22 mouse cellular contexts compared by ENCODE assay signal in genomic region chr6:5956316-5956913, GRCm38 (mm10).
DNase-seq lines count a peak whose midpoint lies in the region; ATAC-seq and TF ChIP-seq lines count a peak whose summit lies in the region.
"Had no signal": no experiment of that assay in that cellular context is flagged by ENCODE, and none has a peak within 500 bp of the region (broad histone marks: within the 10 kb centered on the region; RNA-seq: fewer than 3 reads in every experiment).

No protein-coding gene starts in this region.

- H3K9ac ChIP-seq in embryonic facial prominence, embryonic 14.5 days (ENCODE audit: low read depth, low read length) = no peak overlapping the region
- no peak overlapping the region for H3K9ac ChIP-seq in limb, embryonic 14.5 days (ENCODE audit: low read depth, low read length, severe bottlenecking)
- H3K9ac ChIP-seq: hindbrain, embryonic 12.5 days had no signal

- peak; percentile 31 to 43 for DNase-seq in cerebellum, postnatal 10 days
- no peak for DNase-seq in cerebellum, adult 9-11 months
- DNase-seq in brain, embryonic 14.5 days (ENCODE audit: low read depth) = peak; percentile 14
- peak; percentile 59 for DNase-seq in embryonic facial prominence, embryonic 14.5 days (ENCODE audit: low spot score)
- peak; percentile 37 for DNase-seq in limb, embryonic 14.5 days (ENCODE audit: low spot score)
- no peak for DNase-seq in frontal cortex, postnatal 25 days (ENCODE audit: low spot score in 2 of 2)
- DNase-seq in cerebellum, adult 8-10 months = no peak
- DNase-seq in lung, postnatal 36 days = no peak
- DNase-seq: adrenal gland, adult 2 months; cerebellum, postnatal 14 days; gastrocnemius, postnatal 14 days; kidney, adult 9 months; kidney, postnatal 36 days; liver; lung, postnatal 10 days; right cerebral cortex, adult 18-20 months; thymus, postnatal 14 days had no signal

- TF ChIP-seq CTCF in brain, embryonic 14.5 days (IDR thresholded peaks at IDR 0.05; ENCODE audit: borderline replicate concordance, extremely low read depth, insufficient read depth, insufficient read length) = no peak

- H3K4me3 ChIP-seq in embryonic facial prominence, embryonic 14.5 days (ENCODE audit: low read depth, low read length) = no peak overlapping the region
- H3K4me3 ChIP-seq in limb, embryonic 14.5 days (replicated peaks; ENCODE audit: low read length) = no peak overlapping the region
- H3K4me3 ChIP-seq: forebrain, embryonic 10.5 days; heart, embryonic 10.5 days; hindbrain, embryonic 12.5 days; left cerebral cortex, adult 2 months had no signal

- H3K27ac ChIP-seq in embryonic facial prominence, embryonic 14.5 days (replicated peaks; ENCODE audit: low read depth, low read length) = no peak overlapping the region; the same call in 1 of the 2 replicates
- H3K27ac ChIP-seq in limb, embryonic 14.5 days (replicated peaks; ENCODE audit: low read depth, low read length) = no peak overlapping the region
- H3K27ac ChIP-seq: forebrain, embryonic 10.5 days; heart, embryonic 10.5 days; hindbrain, embryonic 12.5 days; left cerebral cortex, adult 2 months had no signal

- ATAC-seq in embryonic facial prominence, embryonic 14.5 days (ENCODE audit: low read depth) = no peak
- ATAC-seq in limb, embryonic 14.5 days (ENCODE audit: low FRiP score, low read depth) = no peak
- ATAC-seq: inflammation-experienced regulatory T-cells, adult 6 months had no signal

- H3K36me3 ChIP-seq in embryonic facial prominence, embryonic 14.5 days (ENCODE audit: control insufficient read depth, insufficient read depth, low read length) = no peaks in the 10 kb centered on the region
- no peaks in the 10 kb centered on the region for H3K36me3 ChIP-seq in limb, embryonic 14.5 days (ENCODE audit: control insufficient read depth, insufficient read depth, low read length)
- H3K36me3 ChIP-seq: forebrain, embryonic 10.5 days; heart, embryonic 10.5 days; hindbrain, embryonic 12.5 days had no signal

- H3K27me3 ChIP-seq in embryonic facial prominence, embryonic 14.5 days (replicated peaks; ENCODE audit: control insufficient read depth, insufficient read depth, low read length) = no peaks in the 10 kb centered on the region
- H3K27me3 ChIP-seq in limb, embryonic 14.5 days (ENCODE audit: control insufficient read depth, insufficient read depth, low read length) = no peaks in the 10 kb centered on the region
- H3K27me3 ChIP-seq: hindbrain, embryonic 12.5 days had no signal

- H3K4me1 ChIP-seq in embryonic facial prominence, embryonic 14.5 days (ENCODE audit: control insufficient read depth, insufficient read depth, low read length) = peaks cover 15% of the 10 kb centered on the region
- H3K4me1 ChIP-seq in limb, embryonic 14.5 days (ENCODE audit: control insufficient read depth, insufficient read depth, low read length) = peaks cover 9% of the 10 kb centered on the region; the same call in 1 of the 2 replicates
- H3K4me1 ChIP-seq: heart, embryonic 10.5 days had no signal

- 52% methylated on average over 10 of the region's 10 CpGs for WGBS in embryonic facial prominence, embryonic 14.5 days
- 44% methylated on average over 10 of the region's 10 CpGs for WGBS in limb, embryonic 14.5 days

- H3K4me2 ChIP-seq in embryonic facial prominence, embryonic 14.5 days (ENCODE audit: low read depth, low read length) = no peak overlapping the region
- no peak overlapping the region for H3K4me2 ChIP-seq in limb, embryonic 14.5 days (replicated peaks; ENCODE audit: low read depth, low read length, severe bottlenecking)
- H3K4me2 ChIP-seq: hindbrain, embryonic 12.5 days had no signal

- H3K9me3 ChIP-seq in embryonic facial prominence, embryonic 14.5 days (ENCODE audit: control insufficient read depth, low read length) = no peaks in the 10 kb centered on the region
- no peaks in the 10 kb centered on the region for H3K9me3 ChIP-seq in limb, embryonic 14.5 days (ENCODE audit: control insufficient read depth, low read length)
- H3K9me3 ChIP-seq: forebrain, embryonic 10.5 days; heart, embryonic 10.5 days; hindbrain, embryonic 12.5 days had no signal

- no peak for TF ChIP-seq POLR2A in brain, embryonic 14.5 days (IDR thresholded peaks at IDR 0.05; ENCODE audit: borderline replicate concordance, extremely low read depth, insufficient read depth, insufficient read length, poor library complexity, severe bottlenecking)
- no peak for TF ChIP-seq POLR2A in limb, embryonic 14.5 days (IDR thresholded peaks at IDR 0.05; ENCODE audit: borderline replicate concordance, extremely low read depth, insufficient read depth, insufficient read length)

Comparison
In these comparisons a context has a peak if more than half of its experiments do, and no peak if none do; other contexts are left out.
1. DNase-seq: peak in cerebellum, postnatal 10 days (2 of 2), brain, embryonic 14.5 days (single experiment), embryonic facial prominence, embryonic 14.5 days (single experiment) and limb, embryonic 14.5 days (single experiment); none in cerebellum, adult 9-11 months (single experiment), frontal cortex, postnatal 25 days (0 of 2), cerebellum, adult 8-10 months (single experiment) and lung, postnatal 36 days (single experiment).